Mouse (Mus musculus) heart, embryonic 16.5 days (tissue): ENCODE data around the gene Chrna1. TPM values are rescaled to one million over a fixed set of nuclear protein-coding genes. Genes with fewer than 3 reads are reported as not detected.

Source experiments
- ATAC-seq: fragments of 200-750 bp; cut with Nextera tagmentation; replicated peaks from 2 replicates; pipeline ENCODE4 v1.8.0; 2017; ENCODE audit warnings: moderate number of reproducible peaks; ENCODE audit not compliant: insufficient read depth, low FRiP score; ENCODE audit errors: extremely low read depth
- H3K27ac ChIP-seq: fragments of 300-500 bp; sonication (generic); 2 replicates; pipeline ENCODE4 v1.5.1; 2014; ENCODE audit warnings: mild to moderate bottlenecking, low read length, control low read depth, moderate library complexity
- H3K27me3 ChIP-seq: fragments of 300-500 bp; sonication (generic); 2 replicates; pipeline ENCODE4 v1.6.1; 2014; ENCODE audit warnings: low read length, mixed read lengths; ENCODE audit not compliant: control insufficient read depth, insufficient read depth
- H3K36me3 ChIP-seq: fragments of 300-500 bp; sonication (generic); 2 replicates; pipeline ENCODE4 v1.6.1; 2014; ENCODE audit not compliant: control insufficient read depth, insufficient read depth
- H3K4me1 ChIP-seq: fragments of 300-500 bp; sonication (generic); 2 replicates; pipeline ENCODE4 v1.6.1; 2014; ENCODE audit warnings: low read length, mixed read lengths; ENCODE audit not compliant: control insufficient read depth, insufficient read depth
- H3K4me2 ChIP-seq: fragments of 300-500 bp; sonication (generic); 2 replicates; pipeline ENCODE4 v1.6.1; 2014; ENCODE audit warnings: low read depth, mild to moderate bottlenecking, control low read depth, low read length
- H3K4me3 ChIP-seq: fragments of 300-500 bp; sonication (generic); 2 replicates; pipeline ENCODE4 v1.5.1; 2014; ENCODE audit warnings: mild to moderate bottlenecking, control low read depth, low read length
- H3K9ac ChIP-seq: fragments of 300-500 bp; sonication (generic); 2 replicates; pipeline ENCODE4 v1.6.1; 2014; ENCODE audit warnings: low read length, control low read depth
- H3K9me3 ChIP-seq: fragments of 300-500 bp; sonication (generic); replicated peaks from 2 replicates; pipeline ENCODE4 v1.6.1; 2016; ENCODE audit warnings: low read length; ENCODE audit not compliant: control insufficient read depth
- WGBS: fragments of 180-500 bp; shearing (Covaris S2); extraction: QIAGEN DNeasy Blood & Tissue Kit; methylation state at CpG from one replicate; pipeline ENCODE4 v1.1.7; 2014; 5-methylcytosine and 5-hydroxymethylcytosine counted together
- polyA plus RNA-seq: library from polyadenylated mRNA; unstranded; fragments of >200 nt; fragmentation: Nextera tagmentation; extraction: Ambion mirVana; gene quantifications from 2 replicates; pipeline ENCODE4 v1.2.1, GENCODE M21; 2015

Gene Chrna1
- 0.19 and 0.34 TPM in 2 replicates for polyA plus RNA-seq

DNA sequence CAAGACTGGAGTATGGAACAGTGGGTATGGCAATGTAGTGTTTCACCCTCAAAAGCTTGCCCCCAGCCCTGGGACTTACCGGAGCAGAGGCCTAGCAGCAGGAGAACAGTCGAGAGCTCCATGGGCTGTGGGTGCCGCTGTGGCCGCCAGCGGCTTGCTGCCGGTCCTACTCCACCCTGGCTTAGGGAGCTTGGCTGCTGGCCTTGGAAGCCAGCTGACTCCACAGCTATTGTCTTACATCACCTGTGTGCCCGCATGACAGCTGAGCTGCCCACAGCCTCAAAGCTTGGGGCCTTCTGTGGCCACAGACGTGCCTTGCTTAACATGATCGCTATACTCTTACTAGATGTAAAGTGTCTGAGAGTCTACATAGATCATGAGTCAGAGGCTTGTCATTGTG, at the start of gene Chrna1:
Gene Chrna1, minus strand, starts transcription at position 173 of the 400 bp plus-strand sequence.
- Histone ChIP-seq H3K9me3 (no peaks in the 10 kb centered on the region), H3K27ac (no peak within 1 kb of the TSS), H3K9ac (no peak within 1 kb of the TSS), H3K27me3 (no peaks in the 10 kb centered on the region), H3K4me2 (no peak within 1 kb of the TSS), H3K36me3 (no peaks in the 10 kb centered on the region), H3K4me1 (no peaks in the 10 kb centered on the region), H3K4me3 (no peak within 1 kb of the TSS)
- ATAC-seq = no peak
- 86% methylated on average over 9 of the region's 9 CpGs for WGBS

DNA sequence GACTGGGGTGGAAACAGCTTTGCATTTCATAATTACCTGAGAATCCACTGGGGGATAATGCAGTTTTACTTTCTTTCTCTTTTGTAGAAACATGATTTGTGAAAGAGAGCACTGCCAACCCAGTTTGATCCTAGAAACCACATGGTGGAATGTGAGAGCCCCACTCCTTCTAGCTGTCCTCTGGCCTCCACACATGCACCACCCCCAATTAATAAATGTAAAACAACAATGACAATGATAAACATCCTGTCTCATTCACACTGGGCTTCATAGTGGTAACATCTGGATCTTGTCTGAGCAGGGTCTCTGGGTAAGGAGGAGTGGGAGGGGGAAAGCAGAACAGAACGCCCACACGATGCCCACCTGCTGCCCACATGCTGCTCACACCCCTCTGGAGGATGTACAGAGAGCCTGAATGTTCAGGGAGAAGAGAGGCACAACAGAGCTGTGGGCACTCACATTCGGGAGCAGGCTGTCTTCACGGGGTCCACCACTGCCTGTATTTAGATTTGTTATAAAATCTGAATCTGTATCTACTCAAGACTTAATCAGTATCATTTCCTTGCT, 38.4 kb upstream of the Chrna1 start:
- H3K36me3 ChIP-seq = peaks cover 14% of the 10 kb centered on the region
- H3K27ac ChIP-seq = no peak overlapping the region
- no peak overlapping the region for H3K4me3 ChIP-seq
- 84% methylated on average over 4 of the region's 4 CpGs for WGBS
- H3K9ac ChIP-seq = no peak overlapping the region
- H3K9me3 ChIP-seq = no peaks in the 10 kb centered on the region
- H3K4me2 ChIP-seq = no peak overlapping the region
- H3K4me1 ChIP-seq = no peaks in the 10 kb centered on the region
- no peaks in the 10 kb centered on the region for H3K27me3 ChIP-seq
- ATAC-seq = no peak

DNA sequence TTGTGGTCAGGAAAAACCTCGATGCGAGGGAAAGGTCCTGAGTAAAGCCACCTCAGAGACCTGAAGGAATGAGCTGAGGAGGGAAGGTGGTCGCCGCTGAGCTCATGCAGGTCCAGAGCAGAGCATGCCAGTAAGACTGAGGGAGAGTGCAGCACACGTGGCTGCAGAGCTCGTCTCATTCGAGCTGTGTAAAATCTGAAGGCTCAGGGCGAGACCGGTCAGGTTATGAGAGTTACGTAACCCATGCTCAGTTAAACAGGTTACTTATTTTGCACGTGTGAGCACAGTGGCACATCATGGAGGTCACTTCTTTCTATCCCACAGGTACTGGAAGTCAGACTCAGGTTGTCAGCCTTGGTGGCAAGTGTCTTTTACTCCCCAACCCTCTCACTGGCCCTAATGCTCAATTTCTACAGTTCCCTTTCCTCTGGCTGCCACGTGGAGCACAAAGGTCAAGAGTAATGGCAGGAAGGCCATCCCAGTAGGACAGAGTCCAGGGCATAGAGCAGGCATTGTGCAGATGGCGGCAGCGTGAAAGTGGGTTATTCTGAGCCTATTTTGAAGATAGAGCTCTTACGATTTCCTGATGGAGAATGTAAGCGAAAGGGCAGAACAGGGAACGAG, 36.4 kb upstream of the Chrna1 start:
- H3K9me3 ChIP-seq = no peaks in the 10 kb centered on the region
- no peak overlapping the region for H3K4me2 ChIP-seq
- H3K27me3 ChIP-seq = no peaks in the 10 kb centered on the region
- H3K27ac ChIP-seq = no peak overlapping the region
- WGBS = 86% methylated on average over 17 of the region's 17 CpGs
- no peak overlapping the region for H3K4me3 ChIP-seq
- peaks cover 10% of the 10 kb centered on the region for H3K36me3 ChIP-seq
- H3K9ac ChIP-seq = no peak overlapping the region
- H3K4me1 ChIP-seq = no peaks in the 10 kb centered on the region
- no peak for ATAC-seq

DNA sequence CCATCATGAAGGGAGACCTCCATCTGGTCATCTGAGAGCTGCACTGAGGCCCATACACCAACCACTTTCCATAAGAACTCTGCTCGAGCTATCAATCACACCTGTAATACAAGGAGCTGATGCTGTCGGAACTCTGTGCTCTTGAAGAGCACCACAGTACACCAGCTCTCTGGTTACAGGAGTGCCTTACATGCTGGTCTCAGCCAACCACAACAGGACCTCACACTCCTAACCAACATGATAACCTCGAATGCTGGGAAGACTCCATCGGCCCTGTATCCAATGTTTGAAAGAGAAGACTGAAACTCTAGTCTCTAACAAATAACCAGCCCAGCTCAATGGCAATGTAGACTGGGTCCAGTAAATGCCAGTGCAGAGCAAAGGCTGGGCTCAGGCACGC, 35.3 kb upstream of the Chrna1 start:
- Histone ChIP-seq H3K27ac (no peak overlapping the region), H3K4me3 (no peak overlapping the region), H3K36me3 (peaks cover 10% of the 10 kb centered on the region), H3K4me2 (no peak overlapping the region), H3K9me3 (no peaks in the 10 kb centered on the region), H3K9ac (no peak overlapping the region), H3K27me3 (no peaks in the 10 kb centered on the region), H3K4me1 (no peaks in the 10 kb centered on the region)
- WGBS = 88% methylated on average over 5 of the region's 5 CpGs
- ATAC-seq = no peak

DNA sequence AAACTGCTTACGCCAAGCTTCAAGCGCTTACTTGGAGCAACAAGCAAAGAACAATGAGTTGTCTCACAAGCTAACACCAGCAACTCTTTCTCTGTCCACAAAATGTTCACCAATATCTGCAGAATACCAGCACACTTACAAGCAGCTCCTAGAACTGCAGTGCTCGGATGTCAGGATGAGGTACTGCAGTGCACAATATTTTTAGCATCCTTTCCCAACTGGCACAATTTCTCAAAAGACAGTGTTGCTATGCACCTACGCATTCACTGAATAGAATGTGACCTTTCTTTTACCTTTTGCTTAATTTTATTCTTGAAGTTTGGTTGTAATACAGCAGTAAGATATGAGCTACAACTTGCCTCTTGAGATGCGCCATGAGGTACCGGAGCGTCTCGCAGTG, 34.2 kb upstream of the Chrna1 start:
- peaks cover 10% of the 10 kb centered on the region for H3K36me3 ChIP-seq
- H3K4me2 ChIP-seq = no peak overlapping the region
- no peak overlapping the region for H3K4me3 ChIP-seq
- no peaks in the 10 kb centered on the region for H3K27me3 ChIP-seq
- H3K4me1 ChIP-seq = no peaks in the 10 kb centered on the region
- no peaks in the 10 kb centered on the region for H3K9me3 ChIP-seq
- no peak for ATAC-seq
- H3K9ac ChIP-seq = no peak overlapping the region
- no peak overlapping the region for H3K27ac ChIP-seq
- 94% methylated on average over 8 of the region's 8 CpGs for WGBS

DNA sequence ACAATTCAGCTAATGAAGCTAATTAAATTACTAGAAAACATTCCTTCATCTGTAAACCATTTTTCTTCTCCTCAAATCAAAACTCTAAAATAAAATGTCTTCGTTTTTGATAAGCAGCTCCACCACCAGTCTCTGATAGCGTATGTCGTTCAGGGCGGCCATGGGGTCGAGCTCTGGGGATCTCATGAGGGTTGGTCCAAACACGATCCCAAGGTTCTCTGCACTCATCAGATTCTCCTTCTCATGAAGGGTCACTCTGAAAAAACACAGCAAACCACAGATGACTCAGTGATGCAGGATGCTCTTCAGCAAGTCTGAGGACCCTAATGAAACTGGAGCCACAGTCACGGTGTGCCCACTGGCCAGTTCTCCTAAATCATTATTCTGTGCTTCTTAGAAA, 32.8 kb upstream of the Chrna1 start:
- Histone ChIP-seq H3K4me1 (no peaks in the 10 kb centered on the region), H3K27ac (no peak overlapping the region), H3K4me3 (no peak overlapping the region), H3K4me2 (no peak overlapping the region), H3K9me3 (no peaks in the 10 kb centered on the region), H3K9ac (no peak overlapping the region), H3K27me3 (no peaks in the 10 kb centered on the region), H3K36me3 (peaks cover 10% of the 10 kb centered on the region)
- ATAC-seq = no peak
- 85% methylated on average over 7 of the region's 7 CpGs for WGBS

DNA sequence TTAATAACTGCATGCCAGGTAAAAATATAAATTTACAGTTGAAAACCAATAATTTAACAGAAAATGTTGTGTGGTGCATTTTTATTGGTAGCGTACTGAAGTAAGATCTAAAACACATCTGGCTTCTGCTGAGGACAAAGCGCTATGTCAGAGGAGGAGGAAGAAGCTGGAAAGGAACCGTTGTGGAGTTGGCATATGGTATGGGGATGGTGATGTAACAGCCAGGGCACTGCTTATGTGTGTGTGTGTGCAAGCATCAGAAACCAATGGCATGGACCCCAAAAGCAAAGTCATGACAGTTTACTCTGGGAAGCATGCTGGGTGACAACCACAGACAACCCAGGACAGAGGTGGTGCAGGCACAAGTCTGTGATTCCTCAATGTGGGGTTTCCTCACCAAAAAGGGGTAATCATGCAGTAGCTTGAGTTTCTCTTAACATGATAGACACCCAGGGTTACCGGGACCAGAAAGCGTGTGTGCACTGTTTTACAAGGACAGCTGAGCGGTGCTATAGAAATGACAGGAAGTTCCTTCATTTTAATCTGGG, 32.3 kb upstream of the Chrna1 start:
- no peaks in the 10 kb centered on the region for H3K27me3 ChIP-seq
- H3K27ac ChIP-seq = no peak overlapping the region
- H3K4me1 ChIP-seq = no peaks in the 10 kb centered on the region
- no peaks in the 10 kb centered on the region for H3K9me3 ChIP-seq
- no peak overlapping the region for H3K9ac ChIP-seq
- H3K4me3 ChIP-seq = no peak overlapping the region
- whole genome bisulfite sequencing = 90% methylated on average over 6 of the region's 6 CpGs
- no peak for ATAC-seq
- peaks cover 7% of the 10 kb centered on the region for H3K36me3 ChIP-seq
- H3K4me2 ChIP-seq = no peak overlapping the region

DNA sequence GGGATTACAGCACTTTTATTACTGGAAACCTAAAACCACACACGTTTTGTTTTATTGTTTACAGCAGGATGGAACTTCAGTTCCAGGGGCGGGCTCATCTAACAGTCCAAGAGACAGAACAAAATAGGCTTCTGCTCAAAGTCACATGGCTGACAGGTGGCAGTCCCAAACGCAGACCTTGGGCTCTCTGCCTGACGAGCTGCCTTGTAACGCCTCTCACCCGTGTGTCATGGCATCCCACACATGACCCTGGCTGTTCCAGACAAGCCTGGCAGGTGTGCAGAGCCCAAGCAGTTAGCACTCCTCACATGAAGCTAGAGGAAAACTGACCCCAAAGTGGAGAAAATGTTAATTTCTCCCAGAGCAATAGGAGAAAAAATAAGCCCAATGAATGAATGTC, 31.7 kb upstream of the Chrna1 start:
- no peaks in the 10 kb centered on the region for H3K4me1 ChIP-seq
- H3K27me3 ChIP-seq = no peaks in the 10 kb centered on the region
- 71% methylated on average over 6 of the region's 6 CpGs for WGBS
- no peak overlapping the region for H3K27ac ChIP-seq
- no peak overlapping the region for H3K4me3 ChIP-seq
- no peak for ATAC-seq
- no peak overlapping the region for H3K9ac ChIP-seq
- H3K4me2 ChIP-seq = no peak overlapping the region
- no peaks in the 10 kb centered on the region for H3K9me3 ChIP-seq
- H3K36me3 ChIP-seq = peaks cover 5% of the 10 kb centered on the region

DNA sequence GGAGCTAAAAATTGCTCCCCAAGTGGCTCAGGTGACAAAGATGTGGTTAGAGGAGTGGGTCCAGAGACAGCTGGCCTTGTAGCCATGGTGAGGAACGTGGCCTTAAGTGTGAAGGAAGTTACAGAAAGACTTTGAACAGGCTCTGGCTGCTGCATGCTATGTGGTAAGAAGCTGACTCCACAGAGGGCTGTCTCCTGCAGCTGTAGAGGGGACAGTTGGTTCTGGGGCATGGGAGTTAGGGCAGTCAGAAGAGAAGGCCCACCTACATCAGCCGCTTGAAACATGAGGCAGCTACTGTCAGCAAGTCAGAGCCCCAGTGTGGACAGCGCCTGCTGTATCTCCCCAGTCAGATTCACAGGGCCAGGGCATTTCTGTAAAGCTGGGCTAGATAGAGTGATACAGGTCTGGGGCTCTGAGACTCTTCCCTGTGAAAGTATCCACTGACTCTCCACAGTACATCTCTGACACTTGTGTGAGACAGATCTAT, 29.6 kb upstream of the Chrna1 start:
- H3K4me1 ChIP-seq = no peaks in the 10 kb centered on the region
- H3K27ac ChIP-seq = no peak overlapping the region
- H3K4me3 ChIP-seq = no peak overlapping the region
- WGBS = 55% methylated on average over 3 of the region's 3 CpGs
- no peak overlapping the region for H3K9ac ChIP-seq
- ATAC-seq = no peak
- no peaks in the 10 kb centered on the region for H3K27me3 ChIP-seq
- H3K36me3 ChIP-seq = peaks cover 4% of the 10 kb centered on the region
- H3K9me3 ChIP-seq = no peaks in the 10 kb centered on the region
- no peak overlapping the region for H3K4me2 ChIP-seq
